Mouse (Mus musculus): ENCODE measurements around the gene Emid1.
"Not testable (repeated sequence)": the region's sequence is repeated elsewhere in the genome, so short reads cannot be mapped to it uniquely, and the experiment has no call there.

Emid1 gene

GRCm38 (mm10) chr11:5103986-5104509 lies 48.0 kb downstream of the Emid1 start:
- in situ Hi-C loops (cut with MboI), result no loop called here

GRCm38 (mm10) chr11:5102384-5102783 lies 49.7 kb downstream of the Emid1 start:
- in situ Hi-C loops (cut with MboI), result no loop called here

GRCm38 (mm10) chr11:5101641-5102040 lies 50.4 kb downstream of the Emid1 start:
- in situ Hi-C loops (cut with MboI), result no loop called here

GRCm38 (mm10) chr11:5100801-5101200 lies 51.3 kb downstream of the Emid1 start:
- in situ Hi-C loops (cut with MboI), result no loop called here

- in situ Hi-C loops (cut with MboI), result no loop called here
These were observed 51.8 kb downstream of the Emid1 start for GRCm38 (mm10) chr11:5100283-5100682.

GRCm38 (mm10) chr11:5099576-5100183 lies 52.4 kb downstream of the Emid1 start:
- in situ Hi-C loops (cut with MboI), result no loop called here

GRCm38 (mm10) chr11:5098736-5099542 lies 53.1 kb downstream of the Emid1 start, which contains the start of the genes Rhbdd3 and Ewsr1:
TSS of gene Rhbdd3 (plus strand) at chr11:5098926.
TSS of gene Ewsr1 (minus strand) at chr11:5099266.
- in situ Hi-C loops (cut with MboI), result no loop called here

GRCm38 (mm10) chr11:5098035-5098735 lies 53.9 kb downstream of the Emid1 start:
- in situ Hi-C loops (cut with MboI), result no loop called here

- in situ Hi-C loops (cut with MboI), result no loop called here
These were observed 55.5 kb downstream of the Emid1 start for GRCm38 (mm10) chr11:5096480-5097020.

- in situ Hi-C loops (cut with MboI), result no loop called here
These were observed 56.2 kb downstream of the Emid1 start for GRCm38 (mm10) chr11:5095877-5096276.

GRCm38 (mm10) chr11:5091706-5092105 lies 60.4 kb downstream of the Emid1 start:
- in situ Hi-C loops (cut with MboI), result no loop called here

GRCm38 (mm10) chr11:5089147-5089546 lies 62.9 kb downstream of the Emid1 start:
- in situ Hi-C loops (cut with MboI), result no loop called here

GRCm38 (mm10) chr11:5076843-5077242 lies 75.2 kb downstream of the Emid1 start:
- in situ Hi-C loops (cut with MboI), result not testable (repeated sequence)

- in situ Hi-C loops (cut with MboI), result no loop called here
These were observed 76.3 kb downstream of the Emid1 start for GRCm38 (mm10) chr11:5075760-5076159.

GRCm38 (mm10) chr11:5074882-5075281 lies 77.2 kb downstream of the Emid1 start:
- in situ Hi-C loops (cut with MboI), result no loop called here

- in situ Hi-C loops (cut with MboI), result no loop called here
These were observed 83.7 kb downstream of the Emid1 start for GRCm38 (mm10) chr11:5068126-5068971.

- in situ Hi-C loops (cut with MboI), result no loop called here
These were observed 85.0 kb downstream of the Emid1 start for GRCm38 (mm10) chr11:5067063-5067462.

- in situ Hi-C loops (cut with MboI), result no loop called here
These were observed 86.8 kb downstream of the Emid1 start, which contains the start of gene Gas2l1 for GRCm38 (mm10) chr11:5065056-5065821. TSS of gene Gas2l1 (minus strand) at chr11:5065327.

- in situ Hi-C loops (cut with MboI), result no loop called here
These were observed 87.6 kb downstream of the Emid1 start for GRCm38 (mm10) chr11:5064282-5065055.

Data from mature B cell (primary cell).